Comparison of ENCODE assay signal across 8 mouse cellular contexts in genomic region chr4:149774094-149774470, GRCm38 (mm10). TPM values are rescaled to one million over a fixed set of nuclear protein-coding genes. Genes with fewer than 3 reads are reported as not detected.
A peak's percentile ranks its signal among the peaks of the same experiment; 100 is the strongest.
DNase-seq lines count a peak whose midpoint lies in the region; ATAC-seq and TF ChIP-seq lines count a peak whose summit lies in the region.

Gene Slc25a33 (minus strand): TSS chr4:149774277.

- H3K4me3 ChIP-seq in G1E (ENCODE audit: low read depth, low read length) = peak within 1 kb of the TSS; percentile 78
- peak within 1 kb of the TSS; percentile 82 for H3K4me3 ChIP-seq in forebrain, postnatal 0 days (ENCODE audit: low read depth, low read length)
- peak within 1 kb of the TSS; percentile 73 for H3K4me3 ChIP-seq in lung, embryonic 16.5 days (ENCODE audit: low read length)

- DNase-seq in G1E (ENCODE audit: low spot score) = peak; percentile 74
- peak; percentile 98 to 99 for DNase-seq in cerebellum, adult 18-20 months
- peak; percentile 94 for DNase-seq in forebrain, postnatal 0 days
- DNase-seq in heart, postnatal 4 days = peak; percentile 98
- DNase-seq in layer of hippocampus, adult 9-10 months (ENCODE audit: low spot score) = peak; percentile 85
- peak; percentile 90 for DNase-seq in ovary, postnatal 10 days (ENCODE audit: low spot score)
- DNase-seq in thymus, postnatal 10 days (ENCODE audit: low spot score in 2 of 2) = peak; percentile 78 to 82

- peak; percentile 93 for ATAC-seq in G1E (ENCODE audit: extremely low read depth, insufficient number of reproducible peaks, low FRiP score, poor library complexity, severe bottlenecking)
- ATAC-seq in forebrain, postnatal 0 days = peak; percentile 99
- peak; percentile 99 for ATAC-seq in lung, embryonic 16.5 days (ENCODE audit: low read depth)

- 7% methylated on average over 49 of the region's 51 CpGs for WGBS in forebrain, postnatal 0 days
- 0% methylated on average over 49 of the region's 51 CpGs for WGBS in lung, embryonic 16.5 days

- H3K9ac ChIP-seq in forebrain, postnatal 0 days = peak within 1 kb of the TSS; percentile 75
- H3K9ac ChIP-seq in lung, embryonic 16.5 days (ENCODE audit: low read length) = peak within 1 kb of the TSS; percentile 78

- peak within 1 kb of the TSS; percentile 71 for H3K27ac ChIP-seq in forebrain, postnatal 0 days (ENCODE audit: low read depth, low read length)
- H3K27ac ChIP-seq in lung, embryonic 16.5 days (ENCODE audit: low read length) = no peak within 1 kb of the TSS

- no peaks in the 10 kb centered on the region for H3K9me3 ChIP-seq in G1E (replicated peaks)
- H3K9me3 ChIP-seq in forebrain, postnatal 0 days (ENCODE audit: low read length) = no peaks in the 10 kb centered on the region
- H3K9me3 ChIP-seq in lung, embryonic 16.5 days (ENCODE audit: control insufficient read depth, low read length) = no peaks in the 10 kb centered on the region

- peaks cover 3% of the 10 kb centered on the region; the same call in 1 of the 2 replicates for H3K27me3 ChIP-seq in G1E (ENCODE audit: insufficient read depth, low read length)
- peaks cover 5% of the 10 kb centered on the region; the same call in 1 of the 2 replicates for H3K27me3 ChIP-seq in forebrain, postnatal 0 days (ENCODE audit: insufficient read depth, low read length)
- H3K27me3 ChIP-seq in lung, embryonic 16.5 days (ENCODE audit: control insufficient read depth, insufficient read depth, low read depth, low read length) = no peaks in the 10 kb centered on the region

- H3K36me3 ChIP-seq in G1E (replicated peaks) = peaks cover 5% of the 10 kb centered on the region
- no peaks in the 10 kb centered on the region for H3K36me3 ChIP-seq in forebrain, postnatal 0 days (ENCODE audit: insufficient read depth)
- H3K36me3 ChIP-seq in lung, embryonic 16.5 days (ENCODE audit: control insufficient read depth, insufficient read depth, low read length) = no peaks in the 10 kb centered on the region

- H3K4me2 ChIP-seq in forebrain, postnatal 0 days (ENCODE audit: low read depth) = peak within 1 kb of the TSS; percentile 98
- peak within 1 kb of the TSS; percentile 100 for H3K4me2 ChIP-seq in lung, embryonic 16.5 days (ENCODE audit: low read depth, low read length)

- peaks cover 5% of the 10 kb centered on the region; the same call in 1 of the 2 replicates for H3K4me1 ChIP-seq in G1E (ENCODE audit: insufficient read depth, low read depth, low read length)
- peaks cover 10% of the 10 kb centered on the region; the same call in 1 of the 2 replicates for H3K4me1 ChIP-seq in forebrain, postnatal 0 days (ENCODE audit: insufficient read depth)
- peaks cover 18% of the 10 kb centered on the region for H3K4me1 ChIP-seq in lung, embryonic 16.5 days (replicated peaks; ENCODE audit: control insufficient read depth, insufficient read depth, low read length)

- TF ChIP-seq CTCF in G1E (IDR thresholded peaks at IDR 0.05; ENCODE audit: low read depth, low read length) = no peak
- no peak for TF ChIP-seq CTCF in forebrain, postnatal 0 days (IDR thresholded peaks at IDR 0.05; ENCODE audit: low read depth)

RNA-seq across cellular contexts. Expression of gene Slc25a33, which starts in this region (rescaled TPM):
- total RNA-seq in G1E (2014; fragmentation: Nextera tagmentation) (2.3 and 6.3 TPM in 2 replicates), G1E (2017) (4.6 and 4.9 TPM in 2 replicates)
- 3.7 and 4.4 TPM in 2 replicates for polyA plus RNA-seq in G1E (2012)
- total RNA-seq in forebrain, postnatal 0 days (2014; rRNA removed) = 12.5 and 18.6 TPM in 2 replicates
- polyA plus RNA-seq in forebrain, postnatal 0 days (2015; fragmentation: Nextera tagmentation; extraction: Ambion mirVana) = 26.5 and 29.7 TPM in 2 replicates
- total RNA-seq in heart, postnatal 4 days (2021) = 1 to 10 TPM; 8.8 to 9.5 TPM
- 5.8 TPM in 2 replicates for polyA plus RNA-seq in lung, embryonic 16.5 days (2015; fragmentation: Nextera tagmentation; extraction: Ambion mirVana)
